Mouse (Mus musculus): Measurements from ENCODE around the gene Drg2. TPM values are rescaled to one million over a fixed set of nuclear protein-coding genes. Genes with fewer than 3 reads are reported as not detected.
"Not testable (repeated sequence)": the region's sequence is repeated elsewhere in the genome, so short reads cannot be mapped to it uniquely, and the experiment has no call there.

Drg2 gene
- polyA plus RNA-seq, 1 experiment from 2014 or later, result 93.5 TPM

- Histone ChIP-seq H3K9me3 (ENCODE audit: control insufficient read depth, low read length) (no peaks in the 10 kb centered on the region), H3K4me3 (ENCODE audit: low read length) (no peak overlapping the region), H3K27ac (ENCODE audit: low read length) (no peak overlapping the region), H3K27me3 (ENCODE audit: control insufficient read depth, insufficient read depth, low read depth, low read length) (no peaks in the 10 kb centered on the region), H3K4me2 (ENCODE audit: low read depth, low read length) (no peak overlapping the region), H3K9ac (ENCODE audit: low read length) (no peak overlapping the region), H3K4me1 (replicated peaks; ENCODE audit: control insufficient read depth, insufficient read depth, low read length) (peaks cover 10% of the 10 kb centered on the region), H3K36me3 (ENCODE audit: control insufficient read depth, insufficient read depth, low read length) (no peaks in the 10 kb centered on the region)
- ATAC-seq (ENCODE audit: low read depth), result no peak
- 62% methylated on average over 5 of the region's 6 CpGs for WGBS
Measured at GRCm38 (mm10) chr11:60422046-60422668, 32.2 kb upstream of the Drg2 start.

GRCm38 (mm10) chr11:60423006-60423405 is 31.4 kb upstream of the Drg2 start:
- Histone ChIP-seq H3K36me3 (ENCODE audit: control insufficient read depth, insufficient read depth, low read length) (peaks cover 6% of the 10 kb centered on the region), H3K9me3 (ENCODE audit: control insufficient read depth, low read length) (no peaks in the 10 kb centered on the region), H3K9ac (ENCODE audit: low read length) (no peak overlapping the region), H3K27ac (ENCODE audit: low read length) (no peak overlapping the region), H3K4me2 (ENCODE audit: low read depth, low read length) (no peak overlapping the region), H3K27me3 (ENCODE audit: control insufficient read depth, insufficient read depth, low read depth, low read length) (no peaks in the 10 kb centered on the region), H3K4me1 (replicated peaks; ENCODE audit: control insufficient read depth, insufficient read depth, low read length) (peaks cover 10% of the 10 kb centered on the region), H3K4me3 (ENCODE audit: low read length) (no peak overlapping the region)
- ATAC-seq (ENCODE audit: low read depth), result no peak
- WGBS, result 64% methylated on average over 1 of the region's 1 CpGs

GRCm38 (mm10) chr11:60426417-60426816 is 28.0 kb upstream of the Drg2 start:
- Histone ChIP-seq H3K27me3 (ENCODE audit: control insufficient read depth, insufficient read depth, low read depth, low read length) (no peaks in the 10 kb centered on the region), H3K9ac (ENCODE audit: low read length) (no peak overlapping the region), H3K4me2 (ENCODE audit: low read depth, low read length) (no peak overlapping the region), H3K27ac (ENCODE audit: low read length) (no peak overlapping the region), H3K4me1 (replicated peaks; ENCODE audit: control insufficient read depth, insufficient read depth, low read length) (no peaks in the 10 kb centered on the region), H3K4me3 (ENCODE audit: low read length) (no peak overlapping the region), H3K9me3 (ENCODE audit: control insufficient read depth, low read length) (no peaks in the 10 kb centered on the region), H3K36me3 (ENCODE audit: control insufficient read depth, insufficient read depth, low read length) (peaks cover 9% of the 10 kb centered on the region)
- 65% methylated on average over 1 of the region's 1 CpGs for WGBS
- no peak for ATAC-seq (ENCODE audit: low read depth)

GRCm38 (mm10) chr11:60427628-60428027 is 26.8 kb upstream of the Drg2 start:
- no peak for ATAC-seq (ENCODE audit: low read depth)
- Histone ChIP-seq H3K9me3 (ENCODE audit: control insufficient read depth, low read length) (no peaks in the 10 kb centered on the region), H3K36me3 (ENCODE audit: control insufficient read depth, insufficient read depth, low read length) (peaks cover 10% of the 10 kb centered on the region), H3K9ac (ENCODE audit: low read length) (no peak overlapping the region), H3K4me1 (replicated peaks; ENCODE audit: control insufficient read depth, insufficient read depth, low read length) (no peaks in the 10 kb centered on the region), H3K4me3 (ENCODE audit: low read length) (no peak overlapping the region), H3K4me2 (ENCODE audit: low read depth, low read length) (no peak overlapping the region), H3K27ac (ENCODE audit: low read length) (no peak overlapping the region), H3K27me3 (ENCODE audit: control insufficient read depth, insufficient read depth, low read depth, low read length) (no peaks in the 10 kb centered on the region)
- 95% methylated on average over 3 of the region's 3 CpGs for WGBS

- Histone ChIP-seq H3K9me3 (ENCODE audit: control insufficient read depth, low read length) (no peaks in the 10 kb centered on the region), H3K27ac (ENCODE audit: low read length) (no peak overlapping the region), H3K4me2 (ENCODE audit: low read depth, low read length) (no peak overlapping the region), H3K4me3 (ENCODE audit: low read length) (no peak overlapping the region), H3K9ac (ENCODE audit: low read length) (no peak overlapping the region), H3K36me3 (ENCODE audit: control insufficient read depth, insufficient read depth, low read length) (peaks cover 17% of the 10 kb centered on the region), H3K27me3 (ENCODE audit: control insufficient read depth, insufficient read depth, low read depth, low read length) (no peaks in the 10 kb centered on the region), H3K4me1 (replicated peaks; ENCODE audit: control insufficient read depth, insufficient read depth, low read length) (no peaks in the 10 kb centered on the region)
- no peak for ATAC-seq (ENCODE audit: low read depth)
Measured at GRCm38 (mm10) chr11:60433501-60433900, 20.9 kb upstream of the Drg2 start.

- Histone ChIP-seq H3K4me2 (ENCODE audit: low read depth, low read length) (no peak overlapping the region), H3K27me3 (ENCODE audit: control insufficient read depth, insufficient read depth, low read depth, low read length) (no peaks in the 10 kb centered on the region), H3K27ac (ENCODE audit: low read length) (no peak overlapping the region), H3K9ac (ENCODE audit: low read length) (no peak overlapping the region), H3K4me1 (replicated peaks; ENCODE audit: control insufficient read depth, insufficient read depth, low read length) (no peaks in the 10 kb centered on the region), H3K4me3 (ENCODE audit: low read length) (no peak overlapping the region), H3K9me3 (ENCODE audit: control insufficient read depth, low read length) (no peaks in the 10 kb centered on the region), H3K36me3 (ENCODE audit: control insufficient read depth, insufficient read depth, low read length) (peaks cover 15% of the 10 kb centered on the region)
- WGBS, result 94% methylated on average over 1 of the region's 1 CpGs
- no peak for ATAC-seq (ENCODE audit: low read depth)
Measured at GRCm38 (mm10) chr11:60435133-60435532, 19.3 kb upstream of the Drg2 start.

- H3K27me3 ChIP-seq (ENCODE audit: control insufficient read depth, insufficient read depth, low read depth, low read length), result no peaks in the 10 kb centered on the region
- no peak overlapping the region for H3K9ac ChIP-seq (ENCODE audit: low read length)
- WGBS, result 84% methylated on average over 3 of the region's 3 CpGs
- no peak overlapping the region for H3K4me2 ChIP-seq (ENCODE audit: low read depth, low read length)
- H3K27ac ChIP-seq (ENCODE audit: low read length), result no peak overlapping the region
- H3K4me3 ChIP-seq (ENCODE audit: low read length), result no peak overlapping the region
- H3K9me3 ChIP-seq (ENCODE audit: control insufficient read depth, low read length), result no peaks in the 10 kb centered on the region
- H3K36me3 ChIP-seq (ENCODE audit: control insufficient read depth, insufficient read depth, low read length), result peaks cover 18% of the 10 kb centered on the region
- H3K4me1 ChIP-seq (replicated peaks; ENCODE audit: control insufficient read depth, insufficient read depth, low read length), result no peaks in the 10 kb centered on the region
- no peak for ATAC-seq (ENCODE audit: low read depth)
Measured at GRCm38 (mm10) chr11:60436618-60437017, 17.8 kb upstream of the Drg2 start.

GRCm38 (mm10) chr11:60439621-60440020 is 14.8 kb upstream of the Drg2 start:
- not testable (repeated sequence) for H3K4me3 ChIP-seq (ENCODE audit: low read length); H3K9ac ChIP-seq (ENCODE audit: low read length); H3K4me1 ChIP-seq (replicated peaks; ENCODE audit: control insufficient read depth, insufficient read depth, low read length); ATAC-seq (ENCODE audit: low read depth); H3K4me2 ChIP-seq (ENCODE audit: low read depth, low read length); H3K27me3 ChIP-seq (ENCODE audit: control insufficient read depth, insufficient read depth, low read depth, low read length); H3K9me3 ChIP-seq (ENCODE audit: control insufficient read depth, low read length); H3K27ac ChIP-seq (ENCODE audit: low read length)
- peaks cover 23% of the 10 kb centered on the region for H3K36me3 ChIP-seq (ENCODE audit: control insufficient read depth, insufficient read depth, low read length)
- WGBS, result 21% methylated on average over 1 of the region's 1 CpGs

- Histone ChIP-seq H3K4me2 (ENCODE audit: low read depth, low read length) (no peak overlapping the region), H3K27ac (ENCODE audit: low read length) (no peak overlapping the region), H3K9me3 (ENCODE audit: control insufficient read depth, low read length) (no peaks in the 10 kb centered on the region), H3K27me3 (ENCODE audit: control insufficient read depth, insufficient read depth, low read depth, low read length) (no peaks in the 10 kb centered on the region), H3K4me1 (replicated peaks; ENCODE audit: control insufficient read depth, insufficient read depth, low read length) (no peaks in the 10 kb centered on the region), H3K4me3 (ENCODE audit: low read length) (no peak overlapping the region), H3K9ac (ENCODE audit: low read length) (no peak overlapping the region), H3K36me3 (ENCODE audit: control insufficient read depth, insufficient read depth, low read length) (peaks cover 23% of the 10 kb centered on the region)
- WGBS, result 35% methylated on average over 7 of the region's 7 CpGs
- no peak for ATAC-seq (ENCODE audit: low read depth)
Measured at GRCm38 (mm10) chr11:60440176-60440575, 14.2 kb upstream of the Drg2 start.

- no peak overlapping the region for H3K4me3 ChIP-seq (ENCODE audit: low read length)
- H3K4me1 ChIP-seq (replicated peaks; ENCODE audit: control insufficient read depth, insufficient read depth, low read length), result no peaks in the 10 kb centered on the region
- WGBS, result 83% methylated on average over 6 of the region's 6 CpGs
- H3K27me3 ChIP-seq (ENCODE audit: control insufficient read depth, insufficient read depth, low read depth, low read length), result no peaks in the 10 kb centered on the region
- H3K27ac ChIP-seq (ENCODE audit: low read length), result no peak overlapping the region
- H3K4me2 ChIP-seq (ENCODE audit: low read depth, low read length), result no peak overlapping the region
- peaks cover 13% of the 10 kb centered on the region for H3K36me3 ChIP-seq (ENCODE audit: control insufficient read depth, insufficient read depth, low read length)
- H3K9me3 ChIP-seq (ENCODE audit: control insufficient read depth, low read length), result no peaks in the 10 kb centered on the region
- no peak overlapping the region for H3K9ac ChIP-seq (ENCODE audit: low read length)
- ATAC-seq (ENCODE audit: low read depth), result no peak
Measured at GRCm38 (mm10) chr11:60442896-60443295, 11.5 kb upstream of the Drg2 start.

Data from lung, embryonic 16.5 days (tissue).